Mouse (Mus musculus): ENCODE data around the gene Epha2. TPM values are rescaled to one million over a fixed set of nuclear protein-coding genes. Genes with fewer than 3 reads are reported as not detected.

Gene Epha2
- polyA plus RNA-seq, 1 experiment from 2014 or later = 1.9 TPM

DNA sequence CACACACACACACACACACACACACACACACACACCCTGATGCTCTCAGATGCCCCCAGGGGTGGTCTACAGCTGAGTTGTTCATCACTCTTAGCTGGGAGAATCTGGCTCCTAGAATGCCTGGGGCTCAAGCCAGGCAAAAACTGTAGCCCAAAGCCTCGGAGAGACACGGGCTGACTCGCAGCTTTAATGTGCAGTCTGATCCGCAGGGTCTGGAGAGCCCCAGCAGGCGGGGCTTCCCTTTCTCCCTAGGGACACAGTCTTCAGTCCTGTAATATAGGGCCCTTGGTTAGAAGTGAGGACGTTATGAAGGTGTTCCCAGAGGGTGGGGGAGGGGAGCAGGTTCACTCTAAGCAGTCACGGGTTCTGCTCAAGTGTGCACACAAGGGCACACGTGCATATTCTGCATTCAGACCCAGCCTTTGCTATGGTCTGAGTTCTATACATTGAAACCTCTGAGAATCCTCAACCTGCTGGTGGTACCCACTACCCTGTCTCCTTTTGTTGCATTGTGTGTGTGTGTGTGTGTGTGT is 17.1 kb upstream of the Epha2 start:
- Histone ChIP-seq H3K27me3 (ENCODE audit: control insufficient read depth, insufficient read depth, low read length) (peaks cover 5% of the 10 kb centered on the region; the same call in 1 of the 2 replicates), H3K4me1 (ENCODE audit: control insufficient read depth in 2 of 2, insufficient read depth in 2 of 2, low read length in 2 of 2) (peaks cover 34 to 38% of the 10 kb centered on the region in 2 experiments), H3K4me2 (ENCODE audit: low read length) (no peak overlapping the region), H3K27ac (replicated peaks in 1 of 2; ENCODE audit: control insufficient read depth in 1 of 2, insufficient read depth in 1 of 2, low read depth in 2 of 2, low read length in 2 of 2) (0 out of 4 replicates have a peak overlapping the region, but pooled peaks of 1 of the 2 experiments have one; percentile 28), H3K9ac (ENCODE audit: low read length) (no peak overlapping the region), H3K4me3 (ENCODE audit: control insufficient read depth in 1 of 2, insufficient read depth in 1 of 2, low read depth in 1 of 2, low read length in 2 of 2) (no peak overlapping the region), H3K36me3 (ENCODE audit: control insufficient read depth, insufficient read depth, low read length) (no peaks in the 10 kb centered on the region), H3K9me3 (ENCODE audit: control insufficient read depth, low read length) (no peaks in the 10 kb centered on the region)
- WGBS = 31% methylated on average over 8 of the region's 8 CpGs
- no peak for ATAC-seq (ENCODE audit: insufficient number of reproducible peaks, insufficient read depth, low FRiP score, low read depth)

DNA sequence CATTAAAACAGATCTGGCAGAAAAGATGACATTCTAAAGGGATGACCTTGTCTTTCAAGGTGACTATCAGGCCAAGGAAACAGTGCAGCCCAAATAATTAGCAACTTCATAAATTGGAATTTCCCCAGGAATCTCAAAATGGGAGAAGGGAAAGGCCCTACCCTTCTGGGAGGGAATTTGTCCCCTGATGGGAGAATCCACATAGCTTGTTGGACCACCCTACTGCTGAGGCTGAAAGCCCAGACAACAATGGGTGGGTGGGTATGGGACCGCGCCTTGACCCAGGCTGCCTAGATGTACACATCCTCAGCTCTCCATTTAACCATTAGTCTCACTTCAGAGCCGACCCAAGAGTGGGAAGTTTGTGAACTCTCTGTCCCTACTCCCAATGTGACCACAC is 16.6 kb upstream of the Epha2 start:
- no peak overlapping the region for H3K9ac ChIP-seq (ENCODE audit: low read length)
- H3K4me2 ChIP-seq (ENCODE audit: low read length) = no peak overlapping the region
- no peaks in the 10 kb centered on the region for H3K9me3 ChIP-seq (ENCODE audit: control insufficient read depth, low read length)
- no peak overlapping the region for H3K27ac ChIP-seq (replicated peaks in 1 of 2; ENCODE audit: control insufficient read depth in 1 of 2, insufficient read depth in 1 of 2, low read depth in 2 of 2, low read length in 2 of 2)
- WGBS = 96% methylated on average over 3 of the region's 3 CpGs
- peaks cover 5% of the 10 kb centered on the region; the same call in 1 of the 2 replicates for H3K27me3 ChIP-seq (ENCODE audit: control insufficient read depth, insufficient read depth, low read length)
- peaks cover 31 to 36% of the 10 kb centered on the region in 2 experiments for H3K4me1 ChIP-seq (ENCODE audit: control insufficient read depth in 2 of 2, insufficient read depth in 2 of 2, low read length in 2 of 2)
- H3K36me3 ChIP-seq (ENCODE audit: control insufficient read depth, insufficient read depth, low read length) = no peaks in the 10 kb centered on the region
- no peak overlapping the region for H3K4me3 ChIP-seq (ENCODE audit: control insufficient read depth in 1 of 2, insufficient read depth in 1 of 2, low read depth in 1 of 2, low read length in 2 of 2)
- no peak for ATAC-seq (ENCODE audit: insufficient number of reproducible peaks, insufficient read depth, low FRiP score, low read depth)

DNA sequence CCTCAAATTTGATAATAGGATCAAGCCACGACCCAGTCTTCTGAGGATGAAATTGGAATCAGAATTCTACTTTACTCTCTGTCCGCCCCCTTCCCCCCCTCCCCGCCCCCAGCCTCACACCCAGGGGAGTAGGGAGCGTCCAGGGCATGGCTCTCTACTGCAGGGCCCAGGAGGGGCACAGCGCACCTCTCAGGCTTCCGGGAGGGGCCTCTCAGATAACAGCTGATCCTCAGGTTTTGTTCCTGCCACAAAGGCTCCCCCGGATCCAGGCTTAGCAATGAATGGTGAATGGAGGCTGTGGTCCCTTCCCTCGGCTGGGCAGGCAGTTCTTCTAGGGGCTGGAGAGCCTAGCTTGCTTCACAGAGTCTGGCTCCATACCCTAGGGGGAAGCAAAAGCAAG is 15.9 kb upstream of the Epha2 start:
- Histone ChIP-seq H3K27me3 (ENCODE audit: control insufficient read depth, insufficient read depth, low read length) (peaks cover 6% of the 10 kb centered on the region; the same call in 1 of the 2 replicates), H3K4me1 (ENCODE audit: control insufficient read depth in 2 of 2, insufficient read depth in 2 of 2, low read length in 2 of 2) (peaks cover 31 to 36% of the 10 kb centered on the region in 2 experiments), H3K4me2 (ENCODE audit: low read length) (no peak overlapping the region), H3K9ac (ENCODE audit: low read length) (no peak overlapping the region), H3K4me3 (ENCODE audit: control insufficient read depth in 1 of 2, insufficient read depth in 1 of 2, low read depth in 1 of 2, low read length in 2 of 2) (no peak overlapping the region), H3K9me3 (ENCODE audit: control insufficient read depth, low read length) (no peaks in the 10 kb centered on the region), H3K36me3 (ENCODE audit: control insufficient read depth, insufficient read depth, low read length) (no peaks in the 10 kb centered on the region), H3K27ac (replicated peaks in 1 of 2; ENCODE audit: control insufficient read depth in 1 of 2, insufficient read depth in 1 of 2, low read depth in 2 of 2, low read length in 2 of 2) (no peak overlapping the region)
- no peak for ATAC-seq (ENCODE audit: insufficient number of reproducible peaks, insufficient read depth, low FRiP score, low read depth)
- 48% methylated on average over 7 of the region's 8 CpGs for WGBS

DNA sequence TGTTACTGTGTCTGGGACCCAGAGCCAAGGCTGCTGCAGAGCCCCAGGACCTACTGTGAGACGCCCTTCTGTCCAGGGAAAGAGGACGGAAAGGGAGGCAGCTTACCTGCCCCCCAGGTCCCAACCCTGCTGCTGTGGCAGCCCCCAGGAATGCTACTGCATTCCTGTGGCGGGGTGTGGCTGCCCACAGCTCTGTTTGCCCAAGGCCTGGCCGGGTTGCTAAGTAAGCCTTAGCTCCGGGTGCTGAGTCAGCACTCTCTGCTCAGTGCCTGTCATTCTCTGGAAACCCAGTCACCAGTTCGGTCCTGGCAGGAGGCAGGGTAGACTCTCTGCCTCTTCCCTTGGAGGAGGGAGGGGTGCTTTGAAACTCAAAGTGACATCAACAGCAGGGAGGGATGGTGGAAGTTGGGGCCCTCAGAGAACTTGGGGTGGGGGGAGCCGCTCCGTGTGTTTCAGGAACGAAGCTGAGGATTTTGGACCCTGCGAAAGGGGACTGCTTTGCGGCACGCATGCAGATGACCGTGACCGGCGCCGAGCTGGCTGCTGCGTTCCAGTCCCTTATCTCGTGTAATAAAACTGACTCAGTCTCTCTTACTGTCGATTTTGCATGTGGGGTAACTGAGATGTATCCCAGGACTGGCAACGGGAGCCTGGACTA is 14.1 kb upstream of the Epha2 start:
- 17% methylated on average over 20 of the region's 20 CpGs for WGBS
- Histone ChIP-seq H3K36me3 (ENCODE audit: control insufficient read depth, insufficient read depth, low read length) (no peaks in the 10 kb centered on the region), H3K4me1 (ENCODE audit: control insufficient read depth in 2 of 2, insufficient read depth in 2 of 2, low read length in 2 of 2) (peaks cover 29 to 31% of the 10 kb centered on the region in 2 experiments), H3K9me3 (ENCODE audit: control insufficient read depth, low read length) (no peaks in the 10 kb centered on the region), H3K9ac (ENCODE audit: low read length) (no peak overlapping the region), H3K4me2 (ENCODE audit: low read length) (peak overlapping the region; percentile 48), H3K27me3 (ENCODE audit: control insufficient read depth, insufficient read depth, low read length) (peaks cover 9% of the 10 kb centered on the region; the same call in 1 of the 2 replicates), H3K4me3 (ENCODE audit: control insufficient read depth in 1 of 2, insufficient read depth in 1 of 2, low read depth in 1 of 2, low read length in 2 of 2) (no peak overlapping the region), H3K27ac (replicated peaks in 1 of 2; ENCODE audit: control insufficient read depth in 1 of 2, insufficient read depth in 1 of 2, low read depth in 2 of 2, low read length in 2 of 2) (no peak overlapping the region)
- ATAC-seq (ENCODE audit: insufficient number of reproducible peaks, insufficient read depth, low FRiP score, low read depth) = no peak

DNA sequence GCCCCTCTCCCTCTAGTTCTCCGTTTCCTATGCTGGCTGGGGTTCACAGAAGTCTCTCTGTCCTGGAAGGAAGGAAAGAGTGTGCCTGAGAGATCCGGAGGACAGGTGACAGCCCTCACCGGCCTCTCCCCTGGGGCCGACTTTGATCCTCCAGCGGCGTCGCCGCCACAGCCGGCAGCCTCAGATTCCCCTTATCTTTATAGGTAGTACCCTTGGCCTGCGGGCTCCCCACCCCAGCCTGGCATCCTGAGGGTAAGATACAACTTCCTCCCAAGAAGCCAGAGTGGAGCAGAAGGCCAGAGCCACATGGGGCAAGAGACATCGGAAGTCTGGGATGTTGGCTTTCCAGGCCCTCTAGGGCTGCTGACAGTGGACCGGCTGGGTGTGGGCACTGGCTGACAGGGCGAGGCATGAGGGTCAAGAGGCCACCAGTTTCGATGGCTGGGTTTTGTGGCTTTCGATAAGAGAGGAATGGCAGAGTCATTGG is 13.5 kb upstream of the Epha2 start:
- Histone ChIP-seq H3K9me3 (ENCODE audit: control insufficient read depth, low read length) (no peaks in the 10 kb centered on the region), H3K4me2 (ENCODE audit: low read length) (peak overlapping the region; percentile 48), H3K27me3 (ENCODE audit: control insufficient read depth, insufficient read depth, low read length) (peaks cover 14% of the 10 kb centered on the region; the same call in 1 of the 2 replicates), H3K9ac (ENCODE audit: low read length) (no peak overlapping the region), H3K4me1 (ENCODE audit: control insufficient read depth in 2 of 2, insufficient read depth in 2 of 2, low read length in 2 of 2) (peaks cover 29 to 30% of the 10 kb centered on the region in 2 experiments), H3K4me3 (ENCODE audit: control insufficient read depth in 1 of 2, insufficient read depth in 1 of 2, low read depth in 1 of 2, low read length in 2 of 2) (no peak overlapping the region), H3K36me3 (ENCODE audit: control insufficient read depth, insufficient read depth, low read length) (no peaks in the 10 kb centered on the region), H3K27ac (replicated peaks in 1 of 2; ENCODE audit: control insufficient read depth in 1 of 2, insufficient read depth in 1 of 2, low read depth in 2 of 2, low read length in 2 of 2) (no peak overlapping the region)
- 9% methylated on average over 15 of the region's 15 CpGs for WGBS
- no peak for ATAC-seq (ENCODE audit: insufficient number of reproducible peaks, insufficient read depth, low FRiP score, low read depth)

DNA sequence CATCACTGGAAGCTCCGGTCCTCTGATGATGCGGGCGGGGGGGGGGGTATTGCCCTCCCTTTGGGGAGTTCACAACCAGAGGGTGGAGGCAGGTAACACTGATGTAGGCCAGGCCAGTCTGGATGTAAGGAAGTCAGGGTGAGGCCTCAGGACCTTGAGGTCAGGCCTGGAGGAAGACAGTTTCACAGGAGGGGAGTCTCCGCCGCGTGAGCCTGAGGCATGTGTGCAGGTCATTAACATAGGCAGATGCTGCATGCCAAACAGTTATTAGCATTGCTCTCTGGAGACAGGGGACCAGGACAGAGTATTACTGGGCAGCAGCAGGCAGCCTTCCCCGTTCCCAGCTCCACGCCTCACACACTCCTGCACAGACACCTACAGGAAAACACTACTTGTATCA is 12.9 kb upstream of the Epha2 start:
- ATAC-seq (ENCODE audit: insufficient number of reproducible peaks, insufficient read depth, low FRiP score, low read depth) = no peak
- no peak overlapping the region for H3K9ac ChIP-seq (ENCODE audit: low read length)
- no peak overlapping the region for H3K4me2 ChIP-seq (ENCODE audit: low read length)
- H3K27me3 ChIP-seq (ENCODE audit: control insufficient read depth, insufficient read depth, low read length) = peaks cover 16% of the 10 kb centered on the region; the same call in 1 of the 2 replicates
- peaks cover 29 to 30% of the 10 kb centered on the region in 2 experiments for H3K4me1 ChIP-seq (ENCODE audit: control insufficient read depth in 2 of 2, insufficient read depth in 2 of 2, low read length in 2 of 2)
- 58% methylated on average over 8 of the region's 8 CpGs for WGBS
- H3K27ac ChIP-seq (replicated peaks in 1 of 2; ENCODE audit: control insufficient read depth in 1 of 2, insufficient read depth in 1 of 2, low read depth in 2 of 2, low read length in 2 of 2) = no peak overlapping the region
- H3K9me3 ChIP-seq (ENCODE audit: control insufficient read depth, low read length) = no peaks in the 10 kb centered on the region
- H3K36me3 ChIP-seq (ENCODE audit: control insufficient read depth, insufficient read depth, low read length) = no peaks in the 10 kb centered on the region
- H3K4me3 ChIP-seq (ENCODE audit: control insufficient read depth in 1 of 2, insufficient read depth in 1 of 2, low read depth in 1 of 2, low read length in 2 of 2) = no peak overlapping the region

DNA sequence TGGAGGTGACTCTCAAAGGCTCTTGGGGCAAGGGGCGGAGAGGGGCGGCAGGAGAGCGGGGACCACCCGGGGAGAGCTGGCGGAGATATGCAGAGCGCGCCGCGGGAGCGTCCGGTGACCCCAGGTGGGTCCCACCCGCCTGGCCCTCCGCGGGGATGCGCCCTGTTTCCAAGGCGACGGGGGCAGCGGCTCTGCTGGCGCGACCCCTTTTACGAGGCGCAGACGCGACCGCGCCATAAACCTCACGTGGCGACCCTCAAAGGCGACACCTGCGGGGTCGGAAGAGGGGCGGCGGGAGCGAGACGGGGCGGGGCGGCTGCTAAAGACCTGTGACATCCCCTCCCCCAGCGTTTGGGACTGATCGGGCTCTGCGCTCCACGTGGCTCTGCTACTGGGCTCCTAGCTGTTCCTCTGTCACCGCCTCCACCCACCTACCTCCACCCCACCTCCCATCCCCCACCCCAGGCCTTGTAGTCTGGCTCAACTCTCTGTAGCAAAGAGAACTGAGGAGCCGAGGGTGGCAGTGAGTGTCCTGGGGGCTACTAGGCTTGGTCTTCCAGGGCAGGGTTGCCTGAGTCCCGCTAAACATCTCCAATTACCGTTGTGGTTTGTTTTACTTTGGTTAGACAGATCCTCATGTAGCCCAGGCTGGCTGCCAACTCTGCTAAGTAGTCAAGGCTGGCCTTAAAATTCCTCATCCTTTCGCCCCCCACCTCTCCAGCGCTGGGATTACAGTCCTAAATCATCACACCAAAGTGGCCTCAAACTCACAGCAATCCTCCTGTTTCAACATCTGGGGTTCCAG is 9.3 kb upstream of the Epha2 start:
- Histone ChIP-seq H3K9me3 (ENCODE audit: control insufficient read depth, low read length) (no peaks in the 10 kb centered on the region), H3K27me3 (ENCODE audit: control insufficient read depth, insufficient read depth, low read length) (peaks cover 16% of the 10 kb centered on the region; the same call in 1 of the 2 replicates), H3K27ac (replicated peaks in 1 of 2; ENCODE audit: control insufficient read depth in 1 of 2, insufficient read depth in 1 of 2, low read depth in 2 of 2, low read length in 2 of 2) (no peak overlapping the region), H3K4me3 (ENCODE audit: control insufficient read depth in 1 of 2, insufficient read depth in 1 of 2, low read depth in 1 of 2, low read length in 2 of 2) (peak overlapping the region; percentile 33), H3K4me1 (ENCODE audit: control insufficient read depth in 2 of 2, insufficient read depth in 2 of 2, low read length in 2 of 2) (peaks cover 21 to 33% of the 10 kb centered on the region in 2 experiments), H3K9ac (ENCODE audit: low read length) (peak overlapping the region; percentile 54; the same call in 1 of the 2 replicates), H3K4me2 (ENCODE audit: low read length) (peak overlapping the region; percentile 70), H3K36me3 (ENCODE audit: control insufficient read depth, insufficient read depth, low read length) (no peaks in the 10 kb centered on the region)
- 3% methylated on average over 46 of the region's 47 CpGs for WGBS
- no peak for ATAC-seq (ENCODE audit: insufficient number of reproducible peaks, insufficient read depth, low FRiP score, low read depth)
